In the genomic region with DNA sequence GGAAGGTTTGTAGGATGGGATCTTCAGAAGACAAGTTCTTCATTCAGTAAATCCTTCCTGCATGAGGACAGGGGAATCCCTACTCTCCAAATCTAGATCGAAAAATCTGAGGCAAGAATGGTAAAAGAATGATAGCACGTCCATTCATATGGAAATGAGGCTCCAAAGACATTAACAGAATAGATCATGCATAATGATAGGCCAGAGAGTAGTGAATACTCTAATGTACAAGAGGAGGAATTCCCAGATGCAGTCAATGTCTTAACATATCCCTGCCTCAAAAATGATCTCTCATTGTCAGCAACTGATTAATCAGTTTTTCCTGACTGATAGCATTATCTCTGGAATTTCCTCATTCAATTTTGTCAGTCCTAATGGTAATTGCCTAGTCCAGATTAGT, we compare ENCODE assay signal across 20 mouse cellular contexts.
"Had no signal": no experiment of that assay in that cellular context is flagged by ENCODE, and none has a peak within 500 bp of the region (broad histone marks: within the 10 kb centered on the region; RNA-seq: fewer than 3 reads in every experiment).

No protein-coding gene starts in this region.

- H3K4me3 ChIP-seq: lung, embryonic 15.5 days; midbrain, embryonic 10.5 days; midbrain, embryonic 12.5 days; myocyte; neural tube, embryonic 13.5 days; neural tube, embryonic 15.5 days had no signal

- DNase-seq: liver, postnatal 0 days; lung, adult 2 months; lung, postnatal 10 days; lung, postnatal 4 days; midbrain, embryonic 14.5 days; retina, postnatal 1 day; right cerebral cortex, adult 18-20 months; right cerebral cortex, postnatal 25 days; right cerebral cortex, postnatal 4 days; spleen, adult 18-20 months; thymus, adult 18-20 months; thymus, postnatal 14 days; thymus, postnatal 36 days had no signal

- H3K9ac ChIP-seq: liver, postnatal 0 days; lung, embryonic 15.5 days; midbrain, embryonic 12.5 days; neural tube, embryonic 13.5 days; neural tube, embryonic 15.5 days had no signal

- H3K27ac ChIP-seq: lung, embryonic 15.5 days; midbrain, embryonic 10.5 days; midbrain, embryonic 12.5 days; neural tube, embryonic 13.5 days; neural tube, embryonic 15.5 days had no signal

- H3K4me1 ChIP-seq: lung, embryonic 15.5 days; midbrain, embryonic 10.5 days; midbrain, embryonic 12.5 days; neural tube, embryonic 13.5 days; neural tube, embryonic 15.5 days had no signal

- H3K4me2 ChIP-seq: lung, embryonic 15.5 days; midbrain, embryonic 12.5 days; neural tube, embryonic 13.5 days; neural tube, embryonic 15.5 days had no signal

- H3K27me3 ChIP-seq: lung, embryonic 15.5 days; midbrain, embryonic 12.5 days; neural tube, embryonic 13.5 days; neural tube, embryonic 15.5 days had no signal

- H3K9me3 ChIP-seq: lung, embryonic 15.5 days; midbrain, embryonic 10.5 days; midbrain, embryonic 12.5 days; neural tube, embryonic 13.5 days; neural tube, embryonic 15.5 days had no signal

- H3K36me3 ChIP-seq: lung, embryonic 15.5 days; midbrain, embryonic 10.5 days; midbrain, embryonic 12.5 days; neural tube, embryonic 13.5 days; neural tube, embryonic 15.5 days had no signal

- ATAC-seq: liver, postnatal 0 days; midbrain, embryonic 16.5 days had no signal
